Mouse (Mus musculus) thymus, adult 2 months (tissue): ENCODE data around the gene Npepps.

Experiments used
- CTCF ChIP-seq: fragments of 200-500 bp; IDR thresholded peaks from 2 replicates; pipeline ENCODE4 v1.5.1; 2012; ENCODE audit warnings: mild to moderate bottlenecking, control low read depth, low read length, moderate library complexity, borderline replicate concordance; ENCODE audit not compliant: control insufficient read depth, poor library complexity, insufficient read depth; ENCODE audit errors: extremely low read depth
- POLR2A ChIP-seq: fragments of 200-500 bp; IDR thresholded peaks from 2 replicates; pipeline ENCODE4 v1.6.1; 2012; ENCODE audit warnings: mild to moderate bottlenecking, low read length, control low read depth, moderate library complexity; ENCODE audit not compliant: control insufficient read depth, poor library complexity, insufficient read depth; ENCODE audit errors: extremely low read depth

DNA sequence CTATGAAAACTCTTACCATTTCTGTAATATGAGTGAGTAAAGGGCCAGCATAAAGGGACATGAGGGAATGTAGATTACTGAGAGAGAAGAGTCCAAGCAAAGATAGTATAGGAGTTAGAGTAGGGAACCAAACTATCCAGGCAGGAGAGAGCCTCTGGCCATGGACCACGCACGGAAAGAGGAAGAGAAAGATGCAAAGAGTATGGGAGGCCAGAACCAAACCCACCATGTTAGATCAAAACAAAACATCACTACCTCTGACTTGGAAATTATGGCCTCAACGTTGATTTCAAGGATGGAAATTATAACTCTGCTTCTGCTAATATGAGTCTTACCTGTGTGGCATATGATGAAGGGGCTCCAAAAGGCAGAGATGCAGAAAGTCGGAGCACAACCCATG is 4.4 kb upstream of the Npepps start:
- TF ChIP-seq POLR2A (no peak), CTCF (no peak)
